Comparison of ENCODE assay signal across 29 mouse cellular contexts in the genomic region with DNA sequence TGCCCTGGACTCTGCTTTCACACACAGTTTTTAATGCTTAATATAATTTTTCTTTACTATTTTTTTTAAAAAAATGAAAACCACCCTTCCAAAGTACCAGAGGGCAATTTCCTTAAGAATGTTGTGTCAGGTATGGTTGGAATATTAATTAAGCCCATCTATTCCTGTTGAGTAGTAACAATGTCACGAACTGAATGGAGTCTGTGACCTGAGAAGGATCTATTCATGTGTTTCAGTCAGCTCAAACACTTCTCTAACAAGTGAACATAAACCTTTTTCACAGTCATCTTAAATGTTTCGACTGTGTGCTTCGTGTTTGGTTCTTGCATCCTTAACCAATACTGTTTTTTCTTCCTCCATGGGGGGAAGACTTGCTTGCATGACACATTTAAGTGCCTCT.
DNase-seq lines count a peak whose midpoint lies in the region; ATAC-seq and TF ChIP-seq lines count a peak whose summit lies in the region.
"Had no signal": no experiment of that assay in that cellular context is flagged by ENCODE, and none has a peak within 500 bp of the region (broad histone marks: within the 10 kb centered on the region; RNA-seq: fewer than 3 reads in every experiment).

No protein-coding gene starts in this region.

- H3K9ac ChIP-seq in forebrain, embryonic 11.5 days (ENCODE audit: low read length), result no peak overlapping the region
- H3K9ac ChIP-seq in forebrain, postnatal 0 days, result no peak overlapping the region
- no peak overlapping the region for H3K9ac ChIP-seq in midbrain, embryonic 11.5 days (ENCODE audit: low read length)
- H3K9ac ChIP-seq in neural tube, embryonic 11.5 days (ENCODE audit: low read length), result no peak overlapping the region
- no peak overlapping the region for H3K9ac ChIP-seq in neural tube, embryonic 15.5 days (replicated peaks)
- H3K9ac ChIP-seq: forebrain, embryonic 13.5 days; heart, embryonic 13.5 days; hindbrain, embryonic 14.5 days had no signal

- no peak overlapping the region for H3K4me2 ChIP-seq in forebrain, embryonic 11.5 days (ENCODE audit: low read depth, low read length, severe bottlenecking)
- H3K4me2 ChIP-seq in forebrain, postnatal 0 days (ENCODE audit: low read depth), result no peak overlapping the region
- no peak overlapping the region for H3K4me2 ChIP-seq in midbrain, embryonic 11.5 days
- no peak overlapping the region for H3K4me2 ChIP-seq in neural tube, embryonic 11.5 days (ENCODE audit: low read depth)
- H3K4me2 ChIP-seq in neural tube, embryonic 15.5 days, result no peak overlapping the region
- H3K4me2 ChIP-seq: forebrain, embryonic 13.5 days; heart, embryonic 13.5 days; hindbrain, embryonic 14.5 days had no signal

- intact Hi-C loops in left cerebral cortex, postnatal 36 days (cut with DNase I), result no loop called here

- H3K4me1 ChIP-seq in forebrain, embryonic 11.5 days (replicated peaks; ENCODE audit: control insufficient read depth, insufficient read depth, low read length), result 0 out of 2 replicates have a peak, but pooled peaks cover 2% of the 10 kb centered on the region
- no peaks in the 10 kb centered on the region for H3K4me1 ChIP-seq in forebrain, postnatal 0 days (ENCODE audit: insufficient read depth)
- peaks cover 2% of the 10 kb centered on the region; the same call in 1 of the 2 replicates for H3K4me1 ChIP-seq in midbrain, embryonic 11.5 days (ENCODE audit: control insufficient read depth, insufficient read depth, low read length)
- peaks cover 16% of the 10 kb centered on the region for H3K4me1 ChIP-seq in midbrain, embryonic 10.5 days
- H3K4me1 ChIP-seq in neural tube, embryonic 11.5 days (ENCODE audit: control insufficient read depth, insufficient read depth, low read length), result peaks cover 2% of the 10 kb centered on the region; the same call in 1 of the 2 replicates
- no peaks in the 10 kb centered on the region for H3K4me1 ChIP-seq in neural tube, embryonic 15.5 days
- H3K4me1 ChIP-seq: heart, embryonic 10.5 days; heart, embryonic 13.5 days had no signal

- no peaks in the 10 kb centered on the region for H3K9me3 ChIP-seq in forebrain, embryonic 11.5 days (ENCODE audit: control insufficient read depth, low read length)
- H3K9me3 ChIP-seq in forebrain, postnatal 0 days (ENCODE audit: low read length), result no peaks in the 10 kb centered on the region
- H3K9me3 ChIP-seq in midbrain, embryonic 11.5 days (ENCODE audit: control insufficient read depth, low read length), result no peaks in the 10 kb centered on the region
- H3K9me3 ChIP-seq in midbrain, embryonic 10.5 days (replicated peaks), result no peaks in the 10 kb centered on the region
- H3K9me3 ChIP-seq in neural tube, embryonic 11.5 days (ENCODE audit: control insufficient read depth, low read length), result no peaks in the 10 kb centered on the region
- H3K9me3 ChIP-seq in neural tube, embryonic 15.5 days (replicated peaks), result no peaks in the 10 kb centered on the region
- H3K9me3 ChIP-seq: forebrain, embryonic 13.5 days; heart, embryonic 10.5 days; heart, embryonic 13.5 days had no signal

- ATAC-seq in forebrain, embryonic 11.5 days (replicated peaks; ENCODE audit: low FRiP score), result peak; percentile 57; the same call in 1 of the 2 replicates
- no peak for ATAC-seq in forebrain, postnatal 0 days
- ATAC-seq in midbrain, embryonic 11.5 days (ENCODE audit: low FRiP score), result peak; percentile 52
- ATAC-seq in neural tube, embryonic 11.5 days (ENCODE audit: insufficient read depth, low FRiP score, low TSS enrichment), result peak; percentile 28; the same call in 1 of the 2 replicates
- no peak for ATAC-seq in neural tube, embryonic 15.5 days (ENCODE audit: low FRiP score)
- ATAC-seq: forebrain, embryonic 13.5 days; hindbrain, postnatal 0 days; inflammation-experienced regulatory T-cells, adult 6 months; Patski had no signal

- no peak overlapping the region for H3K4me3 ChIP-seq in forebrain, embryonic 11.5 days (ENCODE audit: low read depth, low read length)
- H3K4me3 ChIP-seq in forebrain, postnatal 0 days (ENCODE audit: low read depth, low read length), result no peak overlapping the region
- no peak overlapping the region for H3K4me3 ChIP-seq in midbrain, embryonic 11.5 days (ENCODE audit: low read depth, low read length)
- H3K4me3 ChIP-seq in midbrain, embryonic 10.5 days, result no peak overlapping the region
- H3K4me3 ChIP-seq in neural tube, embryonic 11.5 days (ENCODE audit: low read depth, low read length), result no peak overlapping the region
- H3K4me3 ChIP-seq in neural tube, embryonic 15.5 days (replicated peaks), result no peak overlapping the region
- H3K4me3 ChIP-seq: forebrain, embryonic 13.5 days; heart, adult 2 months; heart, embryonic 10.5 days; heart, embryonic 13.5 days had no signal

- 15% methylated on average over 3 of the region's 3 CpGs for WGBS in forebrain, embryonic 11.5 days
- 15% methylated on average over 3 of the region's 3 CpGs for WGBS in forebrain, postnatal 0 days
- 15% methylated on average over 3 of the region's 3 CpGs for WGBS in midbrain, embryonic 11.5 days
- 22% methylated on average over 3 of the region's 3 CpGs for WGBS in midbrain, embryonic 10.5 days
- WGBS in neural tube, embryonic 11.5 days, result 55% methylated on average over 3 of the region's 3 CpGs
- 13% methylated on average over 3 of the region's 3 CpGs for WGBS in neural tube, embryonic 15.5 days

- DNase-seq in forebrain, embryonic 11.5 days (ENCODE audit: low spot score), result no peak
- DNase-seq in forebrain, postnatal 0 days, result no peak
- DNase-seq in midbrain, embryonic 11.5 days (ENCODE audit: low spot score, missing footprints), result no peak
- DNase-seq in midbrain, embryonic 10.5 days (ENCODE audit: low spot score), result no peak
- no peak for DNase-seq in neural tube, embryonic 11.5 days (ENCODE audit: low spot score)
- no peak for DNase-seq in left cerebral cortex, postnatal 36 days (ENCODE audit: low spot score in 2 of 2)
- DNase-seq: adrenal gland, postnatal 10 days; adrenal gland, postnatal 36 days; B cell, adult 2 months; cerebellum, adult 11 months; cerebellum, adult 2 months; cerebellum, adult 9-11 months; cerebellum, postnatal 25 days; embryo, embryonic 11 days; gastrocnemius, postnatal 10 days; gastrocnemius, postnatal 36 days; heart, adult 2 months; heart, postnatal 14 days; heart, postnatal 4 days had no signal

- no peaks in the 10 kb centered on the region for H3K36me3 ChIP-seq in forebrain, embryonic 11.5 days (ENCODE audit: control insufficient read depth, insufficient read depth, low read length)
- no peaks in the 10 kb centered on the region for H3K36me3 ChIP-seq in forebrain, postnatal 0 days (ENCODE audit: insufficient read depth)
- H3K36me3 ChIP-seq in midbrain, embryonic 11.5 days (ENCODE audit: control insufficient read depth, insufficient read depth, low read length), result no peaks in the 10 kb centered on the region
- H3K36me3 ChIP-seq in midbrain, embryonic 10.5 days, result no peaks in the 10 kb centered on the region
- H3K36me3 ChIP-seq in neural tube, embryonic 11.5 days (ENCODE audit: control insufficient read depth, insufficient read depth, low read length), result no peaks in the 10 kb centered on the region
- H3K36me3 ChIP-seq in neural tube, embryonic 15.5 days, result no peaks in the 10 kb centered on the region
- H3K36me3 ChIP-seq: G1E; heart, embryonic 10.5 days; heart, embryonic 13.5 days had no signal

- H3K27me3 ChIP-seq in forebrain, embryonic 11.5 days (ENCODE audit: control insufficient read depth, insufficient read depth, low read length), result no peaks in the 10 kb centered on the region
- no peaks in the 10 kb centered on the region for H3K27me3 ChIP-seq in forebrain, postnatal 0 days (ENCODE audit: insufficient read depth, low read length)
- no peaks in the 10 kb centered on the region for H3K27me3 ChIP-seq in midbrain, embryonic 11.5 days (ENCODE audit: control insufficient read depth, insufficient read depth, low read length)
- H3K27me3 ChIP-seq in midbrain, embryonic 10.5 days (ENCODE audit: low read depth, poor library complexity, severe bottlenecking), result no peaks in the 10 kb centered on the region
- no peaks in the 10 kb centered on the region for H3K27me3 ChIP-seq in neural tube, embryonic 11.5 days (ENCODE audit: control insufficient read depth, insufficient read depth, low read length)
- no peaks in the 10 kb centered on the region for H3K27me3 ChIP-seq in neural tube, embryonic 15.5 days (replicated peaks)
- H3K27me3 ChIP-seq: CH12.LX; forebrain, embryonic 13.5 days; heart, embryonic 13.5 days; Patski had no signal

- no peak overlapping the region for H3K27ac ChIP-seq in forebrain, embryonic 11.5 days (ENCODE audit: low read depth, low read length)
- H3K27ac ChIP-seq in forebrain, postnatal 0 days (ENCODE audit: low read depth, low read length), result no peak overlapping the region
- H3K27ac ChIP-seq in midbrain, embryonic 11.5 days (ENCODE audit: low read depth, low read length), result no peak overlapping the region
- no peak overlapping the region for H3K27ac ChIP-seq in midbrain, embryonic 10.5 days (replicated peaks)
- no peak overlapping the region for H3K27ac ChIP-seq in neural tube, embryonic 11.5 days (ENCODE audit: low read depth, low read length)
- no peak overlapping the region for H3K27ac ChIP-seq in neural tube, embryonic 15.5 days (replicated peaks)
- H3K27ac ChIP-seq: forebrain, embryonic 13.5 days; heart, adult 2 months; heart, embryonic 10.5 days; heart, embryonic 13.5 days; hindbrain, embryonic 14.5 days; hindbrain, postnatal 0 days had no signal

- TF ChIP-seq CTCF in forebrain, postnatal 0 days (IDR thresholded peaks at IDR 0.05; ENCODE audit: low read depth), result no peak

Comparison
In these comparisons a context has a peak if more than half of its experiments do, and no peak if none do; other contexts are left out.
1. ATAC-seq: peak in forebrain, embryonic 11.5 days (single experiment), midbrain, embryonic 11.5 days (single experiment) and neural tube, embryonic 11.5 days (single experiment); none in forebrain, postnatal 0 days (single experiment) and neural tube, embryonic 15.5 days (single experiment).